Mouse (Mus musculus): ENCODE measurements at regions not wholly inside any gene's neighbourhood (a gene's known extent, or its start where the extent isn't known, plus 50 kb on each side); places are given as distances from the start of the nearest gene placed in this dataset.

DNA sequence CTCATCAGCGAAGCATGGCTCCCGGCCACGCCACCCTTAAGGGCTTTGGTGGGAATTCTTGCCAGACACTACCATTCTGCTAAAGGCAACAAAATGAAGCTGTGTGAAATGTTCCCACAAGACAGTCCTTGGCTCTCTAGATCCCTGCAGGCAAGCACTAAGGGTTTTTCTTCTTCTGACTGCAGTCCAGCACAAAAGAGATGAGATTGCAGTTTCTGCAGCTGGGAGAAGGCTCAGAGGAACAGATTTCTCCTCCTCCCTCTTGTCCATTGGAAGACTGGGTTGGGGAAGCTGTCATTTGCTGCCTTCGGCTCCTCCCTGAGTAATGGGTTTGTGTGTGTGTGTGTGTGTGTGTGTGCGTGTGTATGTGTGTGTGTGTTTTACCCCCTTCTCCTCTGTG is 144.1 kb upstream of the Phyhipl start:
- no peak for DNase-seq (ENCODE audit: low spot score)
- H3K36me3 ChIP-seq (replicated peaks), result no peaks in the 10 kb centered on the region
- no peak overlapping the region for H3K4me3 ChIP-seq (ENCODE audit: low read depth, low read length)
- TF ChIP-seq GATA2 (IDR thresholded peaks at IDR 0.05; ENCODE audit: borderline replicate concordance, low read depth, low read length) (no peak), CTCF (IDR thresholded peaks at IDR 0.05; ENCODE audit: low read depth, low read length) (no peak), GATA1 (IDR thresholded peaks at IDR 0.05; ENCODE audit: borderline replicate concordance, low read length) (no peak), TAL1 (conservative IDR thresholded peaks at IDR 0.05; ENCODE audit: low read depth, low read length) (no peak), POLR2AphosphoS5 (IDR thresholded peaks at IDR 0.05; ENCODE audit: insufficient replicate concordance, low read depth, low read length) (no peak)
- H3K27me3 ChIP-seq (ENCODE audit: insufficient read depth, low read length), result no peaks in the 10 kb centered on the region
- peaks cover 52% of the 10 kb centered on the region for H3K9me3 ChIP-seq (replicated peaks)
- no peaks in the 10 kb centered on the region for H3K4me1 ChIP-seq (ENCODE audit: insufficient read depth, low read depth, low read length)
- ATAC-seq (ENCODE audit: extremely low read depth, insufficient number of reproducible peaks, low FRiP score, poor library complexity, severe bottlenecking), result no peak

DNA sequence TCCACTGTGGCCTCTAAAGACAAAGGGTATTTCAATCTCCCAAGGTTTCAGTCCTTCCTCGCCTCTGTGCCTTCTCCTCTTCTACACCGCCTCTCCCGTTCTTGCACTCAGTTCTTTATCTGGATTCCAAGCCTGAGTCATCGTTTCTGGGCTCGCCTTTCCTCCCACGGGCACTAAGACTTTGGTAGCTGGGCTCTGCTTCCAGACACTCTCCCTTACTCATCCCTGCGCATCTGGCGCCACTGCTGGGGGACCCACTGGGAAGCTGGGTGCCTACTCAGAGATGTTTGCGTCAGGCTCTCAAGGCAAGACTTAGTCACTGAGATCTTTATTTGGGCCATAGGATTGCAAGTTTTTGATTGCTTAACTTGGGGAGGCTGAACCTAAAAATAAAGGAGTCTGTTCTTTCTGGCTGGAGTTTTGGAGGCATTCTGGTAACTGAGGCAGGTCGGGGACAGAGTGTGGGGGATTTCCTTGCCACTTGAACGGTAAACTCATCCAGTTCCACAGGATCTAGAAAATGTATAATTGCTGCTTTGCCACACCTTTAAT is 143.5 kb upstream of the Phyhipl start:
- Histone ChIP-seq H3K9me3 (replicated peaks) (peaks cover 46% of the 10 kb centered on the region), H3K36me3 (replicated peaks) (no peaks in the 10 kb centered on the region), H3K27me3 (ENCODE audit: insufficient read depth, low read length) (no peaks in the 10 kb centered on the region), H3K4me1 (ENCODE audit: insufficient read depth, low read depth, low read length) (no peaks in the 10 kb centered on the region), H3K4me3 (ENCODE audit: low read depth, low read length) (no peak overlapping the region)
- no peak for TF ChIP-seq GATA1 (IDR thresholded peaks at IDR 0.05; ENCODE audit: borderline replicate concordance, low read length)
- TF ChIP-seq POLR2AphosphoS5 (IDR thresholded peaks at IDR 0.05; ENCODE audit: insufficient replicate concordance, low read depth, low read length), result no peak
- no peak for TF ChIP-seq GATA2 (IDR thresholded peaks at IDR 0.05; ENCODE audit: borderline replicate concordance, low read depth, low read length)
- no peak for TF ChIP-seq CTCF (IDR thresholded peaks at IDR 0.05; ENCODE audit: low read depth, low read length)
- no peak for TF ChIP-seq TAL1 (conservative IDR thresholded peaks at IDR 0.05; ENCODE audit: low read depth, low read length)
- no peak for ATAC-seq (ENCODE audit: extremely low read depth, insufficient number of reproducible peaks, low FRiP score, poor library complexity, severe bottlenecking)
- DNase-seq (ENCODE audit: low spot score), result no peak

DNA sequence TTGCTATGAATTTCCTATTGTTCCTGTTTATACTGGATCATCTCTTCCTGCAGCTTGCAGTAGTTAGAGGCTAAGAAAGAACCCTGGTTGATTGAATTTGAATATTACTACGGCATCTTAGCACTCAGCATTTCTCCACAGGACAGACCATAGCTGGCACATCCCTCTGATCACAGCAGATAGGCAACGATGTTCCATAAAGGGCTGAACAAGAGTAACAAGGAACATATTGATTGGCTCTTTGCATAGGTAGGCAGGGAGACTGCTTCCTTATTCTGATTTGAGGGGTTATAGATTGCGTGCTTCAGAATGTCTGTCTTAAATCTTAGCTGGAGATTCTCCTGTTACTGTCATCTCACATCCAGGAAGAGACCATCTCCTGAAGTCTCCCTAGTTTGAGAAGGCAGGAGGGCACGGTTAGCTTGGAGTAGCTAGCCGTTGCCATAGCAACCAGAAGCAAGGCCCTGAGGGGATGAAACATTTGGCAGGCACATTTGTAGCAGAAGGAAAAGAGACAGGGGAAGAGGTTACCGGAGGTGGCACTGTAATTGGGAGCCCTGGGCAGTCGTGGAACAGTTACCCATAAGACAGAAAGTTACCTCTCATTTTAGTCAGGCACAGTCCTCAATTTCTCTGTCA is 133.2 kb upstream of the Phyhipl start:
- ATAC-seq (ENCODE audit: extremely low read depth, insufficient number of reproducible peaks, low FRiP score, poor library complexity, severe bottlenecking), result no peak

DNA sequence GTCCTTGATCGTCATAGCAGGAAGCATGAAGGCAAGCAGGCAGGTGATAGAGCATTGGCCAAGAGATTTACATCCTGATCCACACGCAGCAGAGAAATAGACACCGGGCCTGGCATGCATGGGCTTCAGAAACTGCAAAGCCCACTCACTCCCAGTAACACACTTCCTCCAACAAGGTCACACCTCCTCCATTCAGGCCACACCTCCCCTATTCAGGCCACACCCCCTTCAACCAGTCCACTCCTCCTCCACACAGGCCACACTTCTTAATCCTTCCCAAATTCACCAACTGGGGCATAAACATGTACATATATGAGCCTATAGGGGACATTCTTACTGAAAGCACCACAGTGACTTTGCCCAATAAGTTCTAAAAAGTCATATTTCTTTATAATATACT is 125.3 kb upstream of the Phyhipl start:
- TF ChIP-seq GATA2 (IDR thresholded peaks at IDR 0.05; ENCODE audit: borderline replicate concordance, low read depth, low read length) (no peak), GATA1 (IDR thresholded peaks at IDR 0.05; ENCODE audit: borderline replicate concordance, low read length) (no peak), TAL1 (conservative IDR thresholded peaks at IDR 0.05; ENCODE audit: low read depth, low read length) (no peak), POLR2AphosphoS5 (IDR thresholded peaks at IDR 0.05; ENCODE audit: insufficient replicate concordance, low read depth, low read length) (no peak), CTCF (IDR thresholded peaks at IDR 0.05; ENCODE audit: low read depth, low read length) (no peak)
- Histone ChIP-seq H3K9me3 (replicated peaks) (peaks cover 62% of the 10 kb centered on the region), H3K4me1 (ENCODE audit: insufficient read depth, low read depth, low read length) (no peaks in the 10 kb centered on the region), H3K36me3 (replicated peaks) (no peaks in the 10 kb centered on the region), H3K4me3 (ENCODE audit: low read depth, low read length) (no peak overlapping the region), H3K27me3 (ENCODE audit: insufficient read depth, low read length) (no peaks in the 10 kb centered on the region)
- ATAC-seq (ENCODE audit: extremely low read depth, insufficient number of reproducible peaks, low FRiP score, poor library complexity, severe bottlenecking), result no peak
- DNase-seq (ENCODE audit: low spot score), result no peak

More for the DNA sequence above, 133.2 kb upstream of the Phyhipl start:
- peaks cover 20% of the 10 kb centered on the region for H3K9me3 ChIP-seq (replicated peaks)
- no peaks in the 10 kb centered on the region for H3K4me1 ChIP-seq (ENCODE audit: insufficient read depth, low read depth, low read length)
- TF ChIP-seq GATA1 (IDR thresholded peaks at IDR 0.05; ENCODE audit: borderline replicate concordance, low read length), result no peak
- no peak for DNase-seq (ENCODE audit: low spot score)
- no peaks in the 10 kb centered on the region for H3K27me3 ChIP-seq (ENCODE audit: insufficient read depth, low read length)
- no peaks in the 10 kb centered on the region for H3K36me3 ChIP-seq (replicated peaks)
- H3K4me3 ChIP-seq (ENCODE audit: low read depth, low read length), result no peak overlapping the region

DNA sequence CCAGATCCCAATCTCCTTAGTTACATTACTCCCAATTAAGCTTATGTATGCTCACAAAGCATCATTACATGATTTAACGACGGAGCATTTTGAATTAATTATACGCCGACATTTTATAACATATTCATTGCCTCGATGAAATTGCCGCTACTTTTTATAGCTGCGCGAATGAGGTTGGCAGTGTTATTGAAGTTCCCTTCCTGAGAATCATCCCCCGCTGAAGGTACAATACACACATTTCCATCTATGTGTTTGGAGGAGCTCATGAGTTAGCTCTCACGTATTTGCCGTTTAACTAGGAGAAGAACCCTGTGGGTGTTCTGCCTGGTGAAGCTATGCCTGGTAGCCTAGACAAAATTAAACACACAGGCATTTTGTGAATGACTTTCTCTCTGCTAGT is 122.8 kb upstream of the Phyhipl start:
- peaks cover 58% of the 10 kb centered on the region for H3K9me3 ChIP-seq (replicated peaks)
- no peaks in the 10 kb centered on the region for H3K36me3 ChIP-seq (replicated peaks)
- no peak overlapping the region for H3K4me3 ChIP-seq (ENCODE audit: low read depth, low read length)
- H3K4me1 ChIP-seq (ENCODE audit: insufficient read depth, low read depth, low read length), result no peaks in the 10 kb centered on the region
- ATAC-seq (ENCODE audit: extremely low read depth, insufficient number of reproducible peaks, low FRiP score, poor library complexity, severe bottlenecking) (no peak), DNase-seq (ENCODE audit: low spot score) (no peak)
- TF ChIP-seq GATA1 (IDR thresholded peaks at IDR 0.05; ENCODE audit: borderline replicate concordance, low read length), result no peak
- no peak for TF ChIP-seq TAL1 (conservative IDR thresholded peaks at IDR 0.05; ENCODE audit: low read depth, low read length)
- no peak for TF ChIP-seq POLR2AphosphoS5 (IDR thresholded peaks at IDR 0.05; ENCODE audit: insufficient replicate concordance, low read depth, low read length)
- TF ChIP-seq GATA2 (IDR thresholded peaks at IDR 0.05; ENCODE audit: borderline replicate concordance, low read depth, low read length), result no peak
- no peak for TF ChIP-seq CTCF (IDR thresholded peaks at IDR 0.05; ENCODE audit: low read depth, low read length)
- no peaks in the 10 kb centered on the region for H3K27me3 ChIP-seq (ENCODE audit: insufficient read depth, low read length)

DNA sequence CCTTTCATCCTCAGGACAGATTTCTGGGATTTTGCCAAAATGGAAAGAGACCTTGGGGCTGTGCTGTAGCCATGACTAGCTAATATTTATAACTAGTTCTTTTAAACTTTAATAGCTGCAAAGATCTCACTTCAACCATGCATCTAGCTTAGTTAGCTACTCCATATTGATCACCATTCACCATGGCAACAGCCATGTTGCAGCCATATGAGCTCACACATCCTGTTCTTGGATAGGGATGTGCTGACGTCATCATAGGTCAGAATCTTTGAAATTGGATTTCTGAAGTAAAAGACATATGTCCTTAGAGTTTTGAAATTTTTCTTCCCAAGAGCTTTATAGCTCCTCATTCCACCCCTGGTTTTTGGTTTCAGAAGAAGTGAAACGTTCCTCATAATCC is 118.8 kb upstream of the Phyhipl start:
- Histone ChIP-seq H3K4me3 (ENCODE audit: low read depth, low read length) (no peak overlapping the region), H3K36me3 (replicated peaks) (no peaks in the 10 kb centered on the region), H3K4me1 (ENCODE audit: insufficient read depth, low read depth, low read length) (no peaks in the 10 kb centered on the region), H3K9me3 (replicated peaks) (peaks cover 43% of the 10 kb centered on the region), H3K27me3 (ENCODE audit: insufficient read depth, low read length) (no peaks in the 10 kb centered on the region)
- DNase-seq (ENCODE audit: low spot score) (no peak), ATAC-seq (ENCODE audit: extremely low read depth, insufficient number of reproducible peaks, low FRiP score, poor library complexity, severe bottlenecking) (no peak)
- TF ChIP-seq GATA2 (IDR thresholded peaks at IDR 0.05; ENCODE audit: borderline replicate concordance, low read depth, low read length), result no peak
- no peak for TF ChIP-seq TAL1 (conservative IDR thresholded peaks at IDR 0.05; ENCODE audit: low read depth, low read length)
- TF ChIP-seq POLR2AphosphoS5 (IDR thresholded peaks at IDR 0.05; ENCODE audit: insufficient replicate concordance, low read depth, low read length), result no peak
- no peak for TF ChIP-seq GATA1 (IDR thresholded peaks at IDR 0.05; ENCODE audit: borderline replicate concordance, low read length)
- no peak for TF ChIP-seq CTCF (IDR thresholded peaks at IDR 0.05; ENCODE audit: low read depth, low read length)
